Mouse (Mus musculus) heart, adult 2 months (tissue): ENCODE results near the gene Pik3cd.

Experiments
- CTCF ChIP-seq: fragments of 200-600 bp; IDR thresholded peaks from 2 replicates; pipeline ENCODE4 v1.8.1; 2022; ENCODE audit warnings: antibody characterized with exemption, mild to moderate bottlenecking, moderate library complexity
- POLR2A ChIP-seq: fragments of 200-500 bp; IDR thresholded peaks from 2 replicates; pipeline ENCODE4 v1.6.1; 2011; ENCODE audit warnings: mild to moderate bottlenecking, low read depth, low read length, control low read depth; ENCODE audit not compliant: insufficient read depth

- TF ChIP-seq POLR2A: no peak
- TF ChIP-seq CTCF: no peak
Observed at GRCm38 (mm10) chr4:149723021-149723390, 20.6 kb upstream of the Pik3cd start.
